Mouse (Mus musculus): ENCODE measurements around the gene Pan2.
"Not testable (repeated sequence)": the region's sequence is repeated elsewhere in the genome, so short reads cannot be mapped to it uniquely, and the experiment has no call there.

Pan2 gene

GRCm38 (mm10) chr10:128283604-128284579, 19.2 kb upstream of the Pan2 start:
- DNase-seq (ENCODE audit: low spot score): no peak

GRCm38 (mm10) chr10:128290594-128290993, 12.5 kb upstream of the Pan2 start:
- not testable (repeated sequence) for DNase-seq (ENCODE audit: low spot score)

GRCm38 (mm10) chr10:128296370-128297090, 6.6 kb upstream of the Pan2 start:
- DNase-seq (ENCODE audit: low spot score): no peak

- no peak for DNase-seq (ENCODE audit: low spot score)
Measured at GRCm38 (mm10) chr10:128297221-128297620, 5.9 kb upstream of the Pan2 start.

- DNase-seq (ENCODE audit: low spot score): peak; percentile 47
Measured at GRCm38 (mm10) chr10:128297622-128298021, 5.5 kb upstream of the Pan2 start.

- no peak for DNase-seq (ENCODE audit: low spot score)
Measured at GRCm38 (mm10) chr10:128298243-128298642, 4.9 kb upstream of the Pan2 start.

GRCm38 (mm10) chr10:128298702-128299171, 4.4 kb upstream of the Pan2 start, which contains the start of gene Il23a:
Il23a (minus strand) TSS chr10:128298752.
- no peak for DNase-seq (ENCODE audit: low spot score)

- DNase-seq (ENCODE audit: low spot score): no peak
Measured at GRCm38 (mm10) chr10:128302357-128302756, 778 bp upstream of the Pan2 start.

- DNase-seq (ENCODE audit: low spot score): no peak
Measured at GRCm38 (mm10) chr10:128302785-128303125, 380 bp upstream of the Pan2 start.

- no peak for DNase-seq (ENCODE audit: low spot score)
Measured at GRCm38 (mm10) chr10:128309654-128310053, 6.5 kb downstream of the Pan2 start.

- DNase-seq (ENCODE audit: low spot score): no peak
Measured at GRCm38 (mm10) chr10:128310177-128310576, 7.0 kb downstream of the Pan2 start.

GRCm38 (mm10) chr10:128310902-128311301, 7.8 kb downstream of the Pan2 start:
- DNase-seq (ENCODE audit: low spot score): no peak

- DNase-seq (ENCODE audit: low spot score): no peak
Measured at GRCm38 (mm10) chr10:128315578-128315977, 12.4 kb downstream of the Pan2 start.

- DNase-seq (ENCODE audit: low spot score): no peak
Measured at GRCm38 (mm10) chr10:128321641-128322040, 18.5 kb downstream of the Pan2 start.

GRCm38 (mm10) chr10:128322141-128323108, 19.3 kb downstream of the Pan2 start, which contains the start of gene Cnpy2:
Cnpy2 (plus strand) TSS chr10:128322459.
- peak; percentile 89 for DNase-seq (ENCODE audit: low spot score)

- no peak for DNase-seq (ENCODE audit: low spot score)
Measured at GRCm38 (mm10) chr10:128323516-128323915, 20.4 kb downstream of the Pan2 start.

GRCm38 (mm10) chr10:128326825-128327224, 23.7 kb downstream of the Pan2 start:
- DNase-seq (ENCODE audit: low spot score): no peak

- no peak for DNase-seq (ENCODE audit: low spot score)
Measured at GRCm38 (mm10) chr10:128327610-128328009, 24.5 kb downstream of the Pan2 start.

- not testable (repeated sequence) for DNase-seq (ENCODE audit: low spot score)
Measured at GRCm38 (mm10) chr10:128332358-128333249, 29.5 kb downstream of the Pan2 start.

GRCm38 (mm10) chr10:128335582-128335981, 32.4 kb downstream of the Pan2 start:
- peak; percentile 53 for DNase-seq (ENCODE audit: low spot score)
